Mouse (Mus musculus): ENCODE measurements around the gene Gm17304. TPM values are rescaled to one million over a fixed set of nuclear protein-coding genes. Genes with fewer than 3 reads are reported as not detected.

The Gm17304 gene
- polyA plus RNA-seq, 1 experiment from 2014 or later, result not detected

GRCm38 (mm10) chr5:106639627-106640026 is 30.7 kb downstream of the Gm17304 start:
- ATAC-seq (replicated peaks; ENCODE audit: extremely low read depth, insufficient read depth, low FRiP score), result no peak
- Histone ChIP-seq H3K9ac (ENCODE audit: low read length) (no peak overlapping the region), H3K27ac (ENCODE audit: low read length) (no peak overlapping the region), H3K4me1 (ENCODE audit: control insufficient read depth, insufficient read depth, low read length) (peaks cover 2% of the 10 kb centered on the region), H3K4me3 (ENCODE audit: low read length) (no peak overlapping the region), H3K27me3 (ENCODE audit: control insufficient read depth, insufficient read depth, low read length) (no peaks in the 10 kb centered on the region), H3K4me2 (ENCODE audit: low read depth, low read length) (no peak overlapping the region), H3K36me3 (ENCODE audit: control insufficient read depth, insufficient read depth) (peaks cover 30% of the 10 kb centered on the region), H3K9me3 (replicated peaks; ENCODE audit: control insufficient read depth, low read length) (no peaks in the 10 kb centered on the region)
- 89% methylated on average over 2 of the region's 2 CpGs for WGBS

DNA sequence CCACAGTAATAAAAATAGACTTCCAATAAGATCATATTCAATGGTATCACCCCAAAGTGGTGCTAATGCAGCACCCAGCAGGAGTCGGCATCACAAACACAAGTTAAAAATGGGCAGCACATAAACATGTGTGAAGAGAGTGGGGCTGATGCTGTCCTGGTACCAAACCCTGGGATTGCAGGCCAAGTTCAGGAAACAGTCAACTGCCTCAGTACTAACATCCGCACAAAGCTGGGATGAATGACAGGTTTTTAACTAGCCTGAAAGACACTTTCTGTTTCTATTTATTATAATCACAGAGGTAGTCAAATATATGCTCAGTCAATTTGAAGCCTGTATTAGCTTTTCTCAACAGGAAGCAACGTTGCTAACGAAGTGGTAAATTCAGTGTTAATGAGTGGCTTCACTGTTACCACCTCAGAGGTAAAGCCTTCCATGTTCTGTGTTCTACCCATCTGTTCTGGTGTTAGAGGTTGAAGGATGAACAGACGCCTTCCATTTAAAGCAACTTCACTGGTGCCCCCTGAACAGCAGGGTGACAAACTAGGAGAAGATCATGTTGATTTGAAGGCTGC is 31.4 kb downstream of the Gm17304 start:
- Histone ChIP-seq H3K27ac (ENCODE audit: low read length) (no peak overlapping the region), H3K27me3 (ENCODE audit: control insufficient read depth, insufficient read depth, low read length) (no peaks in the 10 kb centered on the region), H3K4me3 (ENCODE audit: low read length) (no peak overlapping the region), H3K9me3 (replicated peaks; ENCODE audit: control insufficient read depth, low read length) (no peaks in the 10 kb centered on the region), H3K4me2 (ENCODE audit: low read depth, low read length) (no peak overlapping the region), H3K36me3 (ENCODE audit: control insufficient read depth, insufficient read depth) (peaks cover 27% of the 10 kb centered on the region), H3K9ac (ENCODE audit: low read length) (no peak overlapping the region), H3K4me1 (ENCODE audit: control insufficient read depth, insufficient read depth, low read length) (peaks cover 2% of the 10 kb centered on the region)
- no peak for ATAC-seq (replicated peaks; ENCODE audit: extremely low read depth, insufficient read depth, low FRiP score)
- 72% methylated on average over 5 of the region's 5 CpGs for WGBS

DNA sequence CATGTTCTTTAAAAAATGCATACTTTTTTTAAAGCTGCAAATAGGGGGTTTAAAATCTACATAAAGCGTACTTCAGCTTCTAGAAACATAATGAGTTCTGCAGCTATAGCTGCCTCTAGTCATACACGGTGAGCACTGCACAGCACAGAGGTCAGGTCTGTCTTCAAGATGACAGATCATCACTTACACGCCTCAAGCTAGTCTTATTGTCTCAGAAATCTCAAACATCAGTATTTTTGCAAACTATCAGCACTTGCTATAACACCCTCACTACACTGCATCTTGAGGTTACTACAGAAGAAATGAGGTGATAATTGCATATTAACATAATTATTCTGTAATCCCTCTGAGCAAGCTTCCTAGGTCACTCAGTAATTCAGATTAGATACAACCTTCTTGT is 33.0 kb downstream of the Gm17304 start:
- Histone ChIP-seq H3K36me3 (ENCODE audit: control insufficient read depth, insufficient read depth) (peaks cover 12% of the 10 kb centered on the region), H3K4me1 (ENCODE audit: control insufficient read depth, insufficient read depth, low read length) (peaks cover 2% of the 10 kb centered on the region), H3K4me3 (ENCODE audit: low read length) (no peak overlapping the region), H3K9ac (ENCODE audit: low read length) (no peak overlapping the region), H3K27ac (ENCODE audit: low read length) (no peak overlapping the region), H3K4me2 (ENCODE audit: low read depth, low read length) (no peak overlapping the region), H3K27me3 (ENCODE audit: control insufficient read depth, insufficient read depth, low read length) (no peaks in the 10 kb centered on the region), H3K9me3 (replicated peaks; ENCODE audit: control insufficient read depth, low read length) (no peaks in the 10 kb centered on the region)
- WGBS, result 80% methylated on average over 3 of the region's 3 CpGs
- ATAC-seq (replicated peaks; ENCODE audit: extremely low read depth, insufficient read depth, low FRiP score), result no peak

GRCm38 (mm10) chr5:106643434-106643833 is 34.5 kb downstream of the Gm17304 start:
- WGBS, result 84% methylated on average over 4 of the region's 4 CpGs
- H3K4me3 ChIP-seq (ENCODE audit: low read length), result no peak overlapping the region
- ATAC-seq (replicated peaks; ENCODE audit: extremely low read depth, insufficient read depth, low FRiP score), result no peak
- H3K9ac ChIP-seq (ENCODE audit: low read length), result no peak overlapping the region
- H3K4me1 ChIP-seq (ENCODE audit: control insufficient read depth, insufficient read depth, low read length), result peaks cover 2% of the 10 kb centered on the region
- no peaks in the 10 kb centered on the region for H3K27me3 ChIP-seq (ENCODE audit: control insufficient read depth, insufficient read depth, low read length)
- H3K36me3 ChIP-seq (ENCODE audit: control insufficient read depth, insufficient read depth), result no peaks in the 10 kb centered on the region
- H3K9me3 ChIP-seq (replicated peaks; ENCODE audit: control insufficient read depth, low read length), result no peaks in the 10 kb centered on the region
- H3K27ac ChIP-seq (ENCODE audit: low read length), result no peak overlapping the region
- H3K4me2 ChIP-seq (ENCODE audit: low read depth, low read length), result no peak overlapping the region

DNA sequence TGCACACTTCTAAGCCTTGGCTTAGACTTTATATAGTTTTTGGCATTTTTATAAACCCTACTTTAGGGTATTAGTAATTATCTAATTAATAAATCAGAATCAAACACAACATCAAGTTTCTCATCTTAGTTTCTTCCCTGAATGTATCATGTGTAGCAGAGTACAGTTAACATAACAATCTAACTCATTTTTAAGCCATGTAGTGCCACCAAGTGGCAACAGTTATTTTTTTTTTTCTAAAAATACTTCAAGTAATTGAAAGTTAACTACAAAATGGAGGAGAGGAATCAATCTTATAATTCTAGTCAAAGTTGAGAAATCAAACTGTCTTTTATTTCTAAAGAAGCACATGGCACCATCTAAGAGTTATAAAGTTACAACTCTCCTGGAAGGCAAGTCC is 40.5 kb downstream of the Gm17304 start:
- no peak for ATAC-seq (replicated peaks; ENCODE audit: extremely low read depth, insufficient read depth, low FRiP score)
- no peaks in the 10 kb centered on the region for H3K36me3 ChIP-seq (ENCODE audit: control insufficient read depth, insufficient read depth)
- no peaks in the 10 kb centered on the region for H3K4me1 ChIP-seq (ENCODE audit: control insufficient read depth, insufficient read depth, low read length)
- H3K27me3 ChIP-seq (ENCODE audit: control insufficient read depth, insufficient read depth, low read length), result no peaks in the 10 kb centered on the region
- H3K4me3 ChIP-seq (ENCODE audit: low read length), result no peak overlapping the region
- H3K4me2 ChIP-seq (ENCODE audit: low read depth, low read length), result no peak overlapping the region
- no peak overlapping the region for H3K27ac ChIP-seq (ENCODE audit: low read length)
- H3K9me3 ChIP-seq (replicated peaks; ENCODE audit: control insufficient read depth, low read length), result no peaks in the 10 kb centered on the region
- no peak overlapping the region for H3K9ac ChIP-seq (ENCODE audit: low read length)

- H3K27ac ChIP-seq (ENCODE audit: low read length), result no peak overlapping the region
- no peak overlapping the region for H3K9ac ChIP-seq (ENCODE audit: low read length)
- H3K27me3 ChIP-seq (ENCODE audit: control insufficient read depth, insufficient read depth, low read length), result no peaks in the 10 kb centered on the region
- H3K9me3 ChIP-seq (replicated peaks; ENCODE audit: control insufficient read depth, low read length), result 0 out of 2 replicates have a peak, but pooled peaks cover 2% of the 10 kb centered on the region
- ATAC-seq (replicated peaks; ENCODE audit: extremely low read depth, insufficient read depth, low FRiP score), result no peak
- no peak overlapping the region for H3K4me3 ChIP-seq (ENCODE audit: low read length)
- no peaks in the 10 kb centered on the region for H3K4me1 ChIP-seq (ENCODE audit: control insufficient read depth, insufficient read depth, low read length)
- H3K4me2 ChIP-seq (ENCODE audit: low read depth, low read length), result no peak overlapping the region
- peaks cover 4% of the 10 kb centered on the region; the same call in 1 of the 2 replicates for H3K36me3 ChIP-seq (ENCODE audit: control insufficient read depth, insufficient read depth)
Measured at GRCm38 (mm10) chr5:106649995-106650394, 41.1 kb downstream of the Gm17304 start.

DNA sequence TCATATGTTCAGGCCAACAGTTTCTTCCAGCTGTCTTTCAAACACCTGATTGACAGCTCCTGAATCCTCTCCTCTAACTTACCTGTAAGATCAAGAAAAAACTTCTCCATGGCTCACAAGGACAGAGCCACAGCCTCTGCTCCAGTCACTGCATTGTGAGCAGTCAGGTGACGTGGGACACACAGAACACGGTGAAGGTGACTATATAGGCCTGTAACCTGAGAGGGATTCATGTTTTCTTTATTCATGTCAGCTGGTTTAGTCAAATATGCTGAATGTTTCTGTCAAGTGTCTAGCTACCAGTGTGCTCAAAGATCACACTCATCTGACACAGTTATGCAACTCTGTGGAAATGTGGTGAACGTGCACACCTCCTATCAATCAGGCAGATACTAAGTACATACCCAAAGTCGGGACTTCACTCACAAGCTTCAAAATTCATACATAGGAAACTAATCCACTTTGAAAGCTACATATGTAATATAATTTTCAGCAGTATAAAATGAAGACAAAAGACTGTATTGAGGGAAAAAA is 43.4 kb downstream of the Gm17304 start:
- no peak overlapping the region for H3K4me3 ChIP-seq (ENCODE audit: low read length)
- WGBS, result 77% methylated on average over 4 of the region's 4 CpGs
- H3K9ac ChIP-seq (ENCODE audit: low read length), result no peak overlapping the region
- no peak overlapping the region for H3K27ac ChIP-seq (ENCODE audit: low read length)
- H3K36me3 ChIP-seq (ENCODE audit: control insufficient read depth, insufficient read depth), result peaks cover 5% of the 10 kb centered on the region; the same call in 1 of the 2 replicates
- 0 out of 2 replicates have a peak, but pooled peaks cover 2% of the 10 kb centered on the region for H3K9me3 ChIP-seq (replicated peaks; ENCODE audit: control insufficient read depth, low read length)
- ATAC-seq (replicated peaks; ENCODE audit: extremely low read depth, insufficient read depth, low FRiP score), result no peak
- no peak overlapping the region for H3K4me2 ChIP-seq (ENCODE audit: low read depth, low read length)
- H3K4me1 ChIP-seq (ENCODE audit: control insufficient read depth, insufficient read depth, low read length), result no peaks in the 10 kb centered on the region
- H3K27me3 ChIP-seq (ENCODE audit: control insufficient read depth, insufficient read depth, low read length), result no peaks in the 10 kb centered on the region

DNA sequence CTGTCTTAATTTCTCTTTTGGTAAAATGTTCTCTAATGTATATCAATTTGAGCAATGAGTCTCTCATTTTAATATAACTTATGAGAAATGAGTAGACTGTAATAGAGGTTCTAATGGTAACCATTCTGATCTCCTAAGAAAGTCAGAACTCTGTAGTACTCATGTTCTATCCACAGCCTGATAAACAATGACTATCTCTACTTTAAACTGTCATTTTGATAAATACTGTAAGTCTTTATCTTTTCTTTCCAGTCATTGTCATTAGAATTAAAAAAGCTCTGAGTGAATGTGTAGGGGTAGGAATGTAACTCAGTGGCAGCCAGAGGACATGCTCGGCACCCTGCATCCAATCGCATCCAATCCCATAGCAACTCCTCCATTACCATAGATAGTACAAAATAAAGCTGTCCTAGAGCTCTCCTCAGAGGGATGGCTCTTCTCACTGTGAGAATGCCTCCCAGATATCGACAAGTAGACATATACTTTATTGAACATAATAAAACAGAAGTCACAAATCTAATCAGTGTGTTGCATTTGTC is 44.0 kb downstream of the Gm17304 start:
- Histone ChIP-seq H3K4me1 (ENCODE audit: control insufficient read depth, insufficient read depth, low read length) (no peaks in the 10 kb centered on the region), H3K4me3 (ENCODE audit: low read length) (no peak overlapping the region), H3K27ac (ENCODE audit: low read length) (no peak overlapping the region), H3K4me2 (ENCODE audit: low read depth, low read length) (no peak overlapping the region), H3K27me3 (ENCODE audit: control insufficient read depth, insufficient read depth, low read length) (no peaks in the 10 kb centered on the region), H3K36me3 (ENCODE audit: control insufficient read depth, insufficient read depth) (peaks cover 5% of the 10 kb centered on the region; the same call in 1 of the 2 replicates), H3K9me3 (replicated peaks; ENCODE audit: control insufficient read depth, low read length) (0 out of 2 replicates have a peak, but pooled peaks cover 2% of the 10 kb centered on the region), H3K9ac (ENCODE audit: low read length) (no peak overlapping the region)
- 74% methylated on average over 3 of the region's 3 CpGs for WGBS
- no peak for ATAC-seq (replicated peaks; ENCODE audit: extremely low read depth, insufficient read depth, low FRiP score)
